Mouse (Mus musculus) testis, adult 2 months (tissue): ENCODE data around the gene Adamts4.

Experiments
- CTCF ChIP-seq: fragments of 200-500 bp; IDR thresholded peaks from 2 replicates; pipeline ENCODE4 v1.5.1; 2012; ENCODE audit warnings: low read depth, mild to moderate bottlenecking, inconsistent platforms, low read length, moderate library complexity; ENCODE audit not compliant: control insufficient read depth, insufficient read depth, insufficient replicate concordance
- POLR2A ChIP-seq: fragments of 200-500 bp; IDR thresholded peaks from 2 replicates; pipeline ENCODE4 v1.6.1; 2012; ENCODE audit warnings: low read depth, mild to moderate bottlenecking, inconsistent platforms, low read length, moderate library complexity; ENCODE audit not compliant: control insufficient read depth

DNA sequence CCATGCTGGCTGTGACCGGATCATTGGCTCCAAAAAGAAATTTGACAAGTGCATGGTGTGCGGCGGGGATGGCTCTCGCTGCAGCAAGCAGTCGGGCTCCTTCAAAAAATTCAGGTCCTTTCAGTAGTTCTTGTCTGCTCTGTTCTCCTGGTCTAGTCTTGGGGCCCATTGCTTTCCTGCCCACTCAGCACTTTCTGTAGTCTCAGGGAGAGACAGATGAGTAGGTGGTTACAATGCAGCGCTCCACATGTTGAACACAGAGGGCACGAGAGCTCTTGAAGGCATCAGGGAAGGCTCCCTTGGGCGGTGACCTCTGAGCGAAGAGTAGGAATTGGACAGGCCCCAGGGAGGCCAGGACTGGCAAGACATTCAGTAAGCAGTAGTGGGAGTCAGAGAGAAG lies 7.6 kb downstream of the Adamts4 start:
- no peak for TF ChIP-seq CTCF
- TF ChIP-seq POLR2A = no peak
